Mouse (Mus musculus) frontal cortex, adult 2 months (tissue): ENCODE measurements around the gene Rnpep. TPM values are rescaled to one million over a fixed set of nuclear protein-coding genes. Genes with fewer than 3 reads are reported as not detected.

Experiments used
- polyA plus RNA-seq: library from polyadenylated mRNA; depleted of rRNA; stranded (reverse); fragments of >200 nt; gene quantifications from 2 replicates; pipeline ENCODE4 v1.2.3, GENCODE M21; 2012; rRNA removed

Gene Rnpep
- polyA plus RNA-seq, 1 experiment = 64.8 TPM

Other genes with a start within 250 kb of the Rnpep start
- gene Lgr6, start 178.8 kb downstream of the Rnpep start, polyA plus RNA-seq = 19.1 and 21.3 TPM in 2 replicates
- 0.19 and 0.20 TPM in 2 replicates for gene Ptpn7, start 151.4 kb downstream of the Rnpep start, polyA plus RNA-seq
- 337 and 341 TPM in 2 replicates for gene Arl8a, start 137.3 kb downstream of the Rnpep start, polyA plus RNA-seq
- gene Gpr37l1, start 116.4 kb downstream of the Rnpep start, polyA plus RNA-seq = 265 and 291 TPM in 2 replicates
- gene Elf3, start 25.5 kb downstream of the Rnpep start, polyA plus RNA-seq = 0.10 and 0.21 TPM in 2 replicates
- 73.1 and 76.2 TPM in 2 replicates for gene Timm17a, start 29.7 kb upstream of the Rnpep start, polyA plus RNA-seq
- gene Lmod1, start 40.7 kb upstream of the Rnpep start, polyA plus RNA-seq = 0.44 and 1.1 TPM in 2 replicates
- gene Shisa4, start 91.2 kb upstream of the Rnpep start, polyA plus RNA-seq = 174 and 198 TPM in 2 replicates
- 137 and 174 TPM in 2 replicates for gene Ipo9, start 146.4 kb upstream of the Rnpep start, polyA plus RNA-seq